8 mouse cellular contexts compared by ENCODE assay signal in genomic region chr1:156035269-156035929, GRCm38 (mm10). TPM values are rescaled to one million over a fixed set of nuclear protein-coding genes. Genes with fewer than 3 reads are reported as not detected.
DNase-seq lines count a peak whose midpoint lies in the region; ATAC-seq and TF ChIP-seq lines count a peak whose summit lies in the region.

Gene Tor1aip2 (plus strand): TSS chr1:156035403.

- peak within 1 kb of the TSS; percentile 84 for H3K9ac ChIP-seq in kidney, postnatal 0 days (ENCODE audit: low read depth, low read length)
- H3K9ac ChIP-seq in liver, embryonic 16.5 days (ENCODE audit: low read depth, low read length) = peak within 1 kb of the TSS; percentile 99
- H3K9ac ChIP-seq in neural tube, embryonic 13.5 days = peak within 1 kb of the TSS; percentile 92

- H3K27me3 ChIP-seq in kidney, postnatal 0 days (ENCODE audit: insufficient read depth, low read length) = no peaks in the 10 kb centered on the region
- H3K27me3 ChIP-seq in liver, embryonic 16.5 days (ENCODE audit: control insufficient read depth, insufficient read depth, low read depth, low read length) = no peaks in the 10 kb centered on the region
- H3K27me3 ChIP-seq in neural tube, embryonic 13.5 days = no peaks in the 10 kb centered on the region

- H3K4me3 ChIP-seq in kidney, postnatal 0 days (replicated peaks; ENCODE audit: low read depth, low read length) = peak within 1 kb of the TSS; percentile 90
- H3K4me3 ChIP-seq in liver, embryonic 16.5 days (ENCODE audit: low read depth, low read length) = peak within 1 kb of the TSS; percentile 93
- H3K4me3 ChIP-seq in neural tube, embryonic 13.5 days = peak within 1 kb of the TSS; percentile 86

- TF ChIP-seq CTCF in kidney, postnatal 0 days (IDR thresholded peaks at IDR 0.05; ENCODE audit: low read depth) = no peak

- peak; percentile 83 for DNase-seq in CD4-positive helper T cell, adult 2 months (ENCODE audit: low read depth, low spot score)
- DNase-seq in MEL-GATA-1-ER (ENCODE audit: extremely low read depth, low read depth) = peak; percentile 58
- DNase-seq in embryo, embryonic 11.5 days (ENCODE audit: low read depth, low spot score) = peak; percentile 75
- peak in 1 of 2 experiments; percentile 80 for DNase-seq in heart, adult 18-20 months
- peak; percentile 90 for DNase-seq in kidney, postnatal 0 days (ENCODE audit: low spot score)
- no peak for DNase-seq in B cell, adult 2 months

- H3K4me1 ChIP-seq in kidney, postnatal 0 days (replicated peaks; ENCODE audit: insufficient read depth, low read length) = 0 out of 2 replicates have a peak, but pooled peaks cover 5% of the 10 kb centered on the region
- peaks cover 26% of the 10 kb centered on the region for H3K4me1 ChIP-seq in liver, embryonic 16.5 days (ENCODE audit: control insufficient read depth, low read depth, low read length)
- H3K4me1 ChIP-seq in neural tube, embryonic 13.5 days (replicated peaks) = peaks cover 14% of the 10 kb centered on the region

- H3K36me3 ChIP-seq in kidney, postnatal 0 days (ENCODE audit: insufficient read depth, low read length) = peaks cover 23% of the 10 kb centered on the region
- H3K36me3 ChIP-seq in liver, embryonic 16.5 days (ENCODE audit: control insufficient read depth, insufficient read depth) = peaks cover 26% of the 10 kb centered on the region
- H3K36me3 ChIP-seq in neural tube, embryonic 13.5 days = peaks cover 31% of the 10 kb centered on the region

- WGBS in kidney, postnatal 0 days = under 1% methylated on average over 49 of the region's 59 CpGs
- WGBS in liver, embryonic 16.5 days (ENCODE audit: insufficient replicate concordance) = under 1% methylated on average over 57 of the region's 59 CpGs
- under 1% methylated on average over 48 of the region's 59 CpGs for WGBS in neural tube, embryonic 13.5 days

- peak within 1 kb of the TSS; percentile 73 for H3K4me2 ChIP-seq in kidney, postnatal 0 days (ENCODE audit: low read length)
- peak within 1 kb of the TSS; percentile 63 for H3K4me2 ChIP-seq in liver, embryonic 16.5 days (ENCODE audit: low read depth, low read length)
- H3K4me2 ChIP-seq in neural tube, embryonic 13.5 days = peak within 1 kb of the TSS; percentile 68

- ATAC-seq in kidney, postnatal 0 days (replicated peaks; ENCODE audit: low FRiP score, low read depth) = peak; percentile 81
- ATAC-seq in liver, embryonic 16.5 days (ENCODE audit: low read depth) = peak; percentile 82
- peak; percentile 78 for ATAC-seq in neural tube, embryonic 13.5 days (ENCODE audit: low read depth)

- no peaks in the 10 kb centered on the region for H3K9me3 ChIP-seq in kidney, postnatal 0 days (replicated peaks; ENCODE audit: low read length)
- H3K9me3 ChIP-seq in liver, embryonic 16.5 days (replicated peaks; ENCODE audit: control insufficient read depth, low read length) = no peaks in the 10 kb centered on the region
- no peaks in the 10 kb centered on the region for H3K9me3 ChIP-seq in neural tube, embryonic 13.5 days

- peak within 1 kb of the TSS; percentile 100 for H3K27ac ChIP-seq in kidney, postnatal 0 days
- H3K27ac ChIP-seq in liver, embryonic 16.5 days (ENCODE audit: low read length) = peak within 1 kb of the TSS; percentile 100
- H3K27ac ChIP-seq in neural tube, embryonic 13.5 days (replicated peaks) = peak within 1 kb of the TSS; percentile 99

RNA-seq across cellular contexts. Expression of gene Tor1aip2, which starts in this region (rescaled TPM):
- total RNA-seq in heart, adult 18-20 months (2021) = 10 to 100 TPM; 39.4 to 42.6 TPM
- polyA plus RNA-seq in kidney, postnatal 0 days (2015; fragmentation: Nextera tagmentation; extraction: Ambion mirVana) = 89.4 and 92.5 TPM in 2 replicates
- 51.8 and 53.9 TPM in 2 replicates for polyA plus RNA-seq in liver, embryonic 16.5 days (2015; fragmentation: Nextera tagmentation; extraction: Ambion mirVana)
- polyA plus RNA-seq in neural tube, embryonic 13.5 days (2015; fragmentation: Nextera tagmentation; extraction: Ambion mirVana) = 77.3 and 78.9 TPM in 2 replicates

Comparison
In these comparisons a context has a peak if more than half of its experiments do, and no peak if none do; other contexts are left out.
1. DNase-seq: peak in CD4-positive helper T cell, adult 2 months (single experiment), MEL-GATA-1-ER (single experiment), embryo, embryonic 11.5 days (single experiment) and kidney, postnatal 0 days (single experiment); none in B cell, adult 2 months (0 of 2).
2. Peak in every context shown above with its lines, with median percentiles within 50 percentile points of each other: ATAC-seq, H3K27ac ChIP-seq, H3K4me2 ChIP-seq, H3K4me3 ChIP-seq and H3K9ac ChIP-seq.